ENCODE assay signal across 27 mouse cellular contexts in genomic region chr17:25786781-25787504, GRCm38 (mm10). TPM values are rescaled to one million over a fixed set of nuclear protein-coding genes. Genes with fewer than 3 reads are reported as not detected.
DNase-seq lines count a peak whose midpoint lies in the region; ATAC-seq and TF ChIP-seq lines count a peak whose summit lies in the region.
"Had no signal": no experiment of that assay in that cellular context is flagged by ENCODE, and none has a peak within 500 bp of the region (broad histone marks: within the 10 kb centered on the region; RNA-seq: fewer than 3 reads in every experiment).

No protein-coding gene starts in this region.

- H3K4me2 ChIP-seq in hindbrain, postnatal 0 days (ENCODE audit: low read depth, low read length), result no peak overlapping the region
- H3K4me2 ChIP-seq: embryonic facial prominence, embryonic 13.5 days; heart, embryonic 11.5 days; hindbrain, embryonic 15.5 days; intestine, embryonic 15.5 days had no signal

- H3K4me3 ChIP-seq in hindbrain, embryonic 10.5 days, result 0 out of 2 replicates have a peak overlapping the region, but pooled peaks have one; percentile 1
- H3K4me3 ChIP-seq in hindbrain, postnatal 0 days (ENCODE audit: low read length), result no peak overlapping the region
- peak overlapping the region; percentile 75; the same call in 1 of the 2 replicates for H3K4me3 ChIP-seq in embryonic facial prominence, embryonic 10.5 days
- H3K4me3 ChIP-seq in limb, embryonic 10.5 days, result 0 out of 2 replicates have a peak overlapping the region, but pooled peaks have one; percentile 6
- H3K4me3 ChIP-seq: embryonic facial prominence, embryonic 13.5 days; heart, adult 2 months; hindbrain, embryonic 15.5 days; intestine, embryonic 15.5 days had no signal

- peaks cover 53% of the 10 kb centered on the region for H3K4me1 ChIP-seq in hindbrain, embryonic 10.5 days (replicated peaks)
- peaks cover 9% of the 10 kb centered on the region for H3K4me1 ChIP-seq in hindbrain, postnatal 0 days (ENCODE audit: insufficient read depth, low read length)
- peaks cover 49% of the 10 kb centered on the region for H3K4me1 ChIP-seq in embryonic facial prominence, embryonic 10.5 days
- H3K4me1 ChIP-seq in limb, embryonic 10.5 days, result peaks cover 44% of the 10 kb centered on the region

- no peaks in the 10 kb centered on the region for H3K9me3 ChIP-seq in hindbrain, embryonic 10.5 days
- H3K9me3 ChIP-seq in hindbrain, postnatal 0 days (ENCODE audit: low read length), result no peaks in the 10 kb centered on the region
- H3K9me3 ChIP-seq in embryonic facial prominence, embryonic 10.5 days, result no peaks in the 10 kb centered on the region
- H3K9me3 ChIP-seq in limb, embryonic 10.5 days (replicated peaks), result no peaks in the 10 kb centered on the region
- H3K9me3 ChIP-seq: embryonic facial prominence, embryonic 13.5 days; hindbrain, embryonic 15.5 days; intestine, embryonic 15.5 days had no signal

- no peaks in the 10 kb centered on the region for H3K27me3 ChIP-seq in hindbrain, embryonic 10.5 days (ENCODE audit: insufficient read depth, poor library complexity, severe bottlenecking)
- no peaks in the 10 kb centered on the region for H3K27me3 ChIP-seq in hindbrain, postnatal 0 days (ENCODE audit: insufficient read depth, low read length)
- no peaks in the 10 kb centered on the region for H3K27me3 ChIP-seq in embryonic facial prominence, embryonic 10.5 days (replicated peaks; ENCODE audit: low read depth, poor library complexity, severe bottlenecking)
- no peaks in the 10 kb centered on the region for H3K27me3 ChIP-seq in limb, embryonic 10.5 days (ENCODE audit: low read depth, poor library complexity, severe bottlenecking)
- H3K27me3 ChIP-seq: embryonic facial prominence, embryonic 13.5 days; hindbrain, embryonic 15.5 days; intestine, embryonic 15.5 days had no signal

- 91% methylated on average over 9 of the region's 9 CpGs for WGBS in hindbrain, embryonic 10.5 days
- 94% methylated on average over 9 of the region's 9 CpGs for WGBS in hindbrain, postnatal 0 days
- 91% methylated on average over 9 of the region's 9 CpGs for WGBS in embryonic facial prominence, embryonic 10.5 days
- WGBS in limb, embryonic 10.5 days, result 93% methylated on average over 9 of the region's 9 CpGs

- peak; percentile 15 for DNase-seq in cerebellum, adult 8-10 months
- no peak for DNase-seq in cerebellum, postnatal 36 days
- DNase-seq in hindbrain, embryonic 10.5 days (ENCODE audit: low spot score), result no peak
- no peak for DNase-seq in hindbrain, postnatal 0 days (ENCODE audit: low spot score)
- DNase-seq in embryonic facial prominence, embryonic 10.5 days (ENCODE audit: low spot score), result no peak
- DNase-seq in limb, embryonic 10.5 days (ENCODE audit: low spot score), result no peak
- DNase-seq in spleen, postnatal 10 days (ENCODE audit: low spot score in 2 of 2), result no peak
- DNase-seq in embryo, embryonic 11 days, result no peak
- DNase-seq: adrenal gland, adult 2 months; adrenal gland, postnatal 25 days; cerebellum, adult 9-10 months; gastrocnemius, postnatal 25 days; kidney, adult 11 months; kidney, adult 8-10 months had no signal

- H3K9ac ChIP-seq in hindbrain, postnatal 0 days (replicated peaks; ENCODE audit: low read length), result no peak overlapping the region
- H3K9ac ChIP-seq: embryonic facial prominence, embryonic 13.5 days; hindbrain, embryonic 15.5 days; intestine, embryonic 15.5 days had no signal

- TF ChIP-seq CTCF in hindbrain, postnatal 0 days (IDR thresholded peaks at IDR 0.05; ENCODE audit: low read depth), result no peak

- no peak overlapping the region for H3K27ac ChIP-seq in hindbrain, embryonic 10.5 days
- H3K27ac ChIP-seq in hindbrain, postnatal 0 days, result no peak overlapping the region
- no peak overlapping the region for H3K27ac ChIP-seq in embryonic facial prominence, embryonic 10.5 days (replicated peaks)
- H3K27ac ChIP-seq in limb, embryonic 10.5 days, result no peak overlapping the region; the same call in 1 of the 2 replicates
- H3K27ac ChIP-seq: embryonic facial prominence, embryonic 13.5 days; heart, adult 2 months; intestine, embryonic 15.5 days had no signal

- ATAC-seq in hindbrain, postnatal 0 days, result no peak
- ATAC-seq: CD4-positive, CD25-positive, alpha-beta regulatory T cell, adult 4 months; forebrain, embryonic 14.5 days; intestine, embryonic 15.5 days had no signal

- H3K36me3 ChIP-seq in hindbrain, embryonic 10.5 days, result peaks cover 65% of the 10 kb centered on the region
- peaks cover 18% of the 10 kb centered on the region for H3K36me3 ChIP-seq in hindbrain, postnatal 0 days (ENCODE audit: insufficient read depth, low read length)
- peaks cover 61% of the 10 kb centered on the region for H3K36me3 ChIP-seq in embryonic facial prominence, embryonic 10.5 days (replicated peaks)
- peaks cover 55% of the 10 kb centered on the region for H3K36me3 ChIP-seq in limb, embryonic 10.5 days

RNA-seq across cellular contexts. Expression of gene Ccdc78, which starts 0.6 kb away (rescaled TPM):
- 0.95 and 1.2 TPM in 2 replicates for polyA plus RNA-seq in hindbrain, embryonic 10.5 days (2016; fragmentation: Nextera tagmentation; extraction: Ambion mirVana)
- total RNA-seq in hindbrain, postnatal 0 days (2014; rRNA removed), result 0.10 and 0.50 TPM in 2 replicates
- polyA plus RNA-seq in hindbrain, postnatal 0 days (2015; fragmentation: Nextera tagmentation; extraction: Ambion mirVana), result 1.0 and 1.2 TPM in 2 replicates
- polyA plus RNA-seq in embryonic facial prominence, embryonic 10.5 days (2016; fragmentation: Nextera tagmentation; extraction: Ambion mirVana), result 0.62 and 1.2 TPM in 2 replicates
- 0.44 and 0.50 TPM in 2 replicates for polyA plus RNA-seq in limb, embryonic 10.5 days (2016; fragmentation: Nextera tagmentation; extraction: Ambion mirVana)
- total RNA-seq: adrenal gland, adult 2 months; adrenal gland, postnatal 25 days; gastrocnemius, adult 8-10 months; gastrocnemius, postnatal 25 days; heart, adult 2 months; heart, postnatal 25 days; hematopoietic stem cell, adult 5-6 weeks had no signal
- polyA plus RNA-seq: heart, embryonic 14.5 days had no signal

RNA-seq across cellular contexts. Expression of gene Haghl, which starts 1.5 kb away (rescaled TPM):
- 68.1 and 88.5 TPM in 2 replicates for polyA plus RNA-seq in hindbrain, embryonic 10.5 days (2016; fragmentation: Nextera tagmentation; extraction: Ambion mirVana)
- total RNA-seq in hindbrain, postnatal 0 days (2014; rRNA removed), result 159 and 171 TPM in 2 replicates
- 219 and 225 TPM in 2 replicates for polyA plus RNA-seq in hindbrain, postnatal 0 days (2015; fragmentation: Nextera tagmentation; extraction: Ambion mirVana)
- polyA plus RNA-seq in embryonic facial prominence, embryonic 10.5 days (2016; fragmentation: Nextera tagmentation; extraction: Ambion mirVana), result 59.9 and 69.1 TPM in 2 replicates
- polyA plus RNA-seq in limb, embryonic 10.5 days (2016; fragmentation: Nextera tagmentation; extraction: Ambion mirVana), result 59.7 and 80.7 TPM in 2 replicates

RNA-seq across cellular contexts. Expression of gene Fam173a, which starts 5.8 kb away (rescaled TPM):
- polyA plus RNA-seq in hindbrain, embryonic 10.5 days (2016; fragmentation: Nextera tagmentation; extraction: Ambion mirVana), result 68.1 and 76.0 TPM in 2 replicates
- 80.6 and 101 TPM in 2 replicates for total RNA-seq in hindbrain, postnatal 0 days (2014; rRNA removed)
- polyA plus RNA-seq in hindbrain, postnatal 0 days (2015; fragmentation: Nextera tagmentation; extraction: Ambion mirVana), result 117 and 121 TPM in 2 replicates
- 62.3 and 67.8 TPM in 2 replicates for polyA plus RNA-seq in embryonic facial prominence, embryonic 10.5 days (2016; fragmentation: Nextera tagmentation; extraction: Ambion mirVana)
- 55.6 and 63.3 TPM in 2 replicates for polyA plus RNA-seq in limb, embryonic 10.5 days (2016; fragmentation: Nextera tagmentation; extraction: Ambion mirVana)

RNA-seq across cellular contexts. Expression of gene AC134908.4, which starts 8.5 kb away (rescaled TPM):
- polyA plus RNA-seq in hindbrain, embryonic 10.5 days (2016; fragmentation: Nextera tagmentation; extraction: Ambion mirVana), result 3.4 and 4.5 TPM in 2 replicates
- total RNA-seq in hindbrain, postnatal 0 days (2014; rRNA removed), result 0.31 TPM in 1 of 2 replicates, not detected in the other
- polyA plus RNA-seq in hindbrain, postnatal 0 days (2015; fragmentation: Nextera tagmentation; extraction: Ambion mirVana), result 2.0 and 3.9 TPM in 2 replicates
- polyA plus RNA-seq in embryonic facial prominence, embryonic 10.5 days (2016; fragmentation: Nextera tagmentation; extraction: Ambion mirVana), result 0.95 and 1.0 TPM in 2 replicates
- polyA plus RNA-seq in limb, embryonic 10.5 days (2016; fragmentation: Nextera tagmentation; extraction: Ambion mirVana), result 0.76 TPM in 1 of 2 replicates, not detected in the other
- total RNA-seq: adrenal gland, postnatal 25 days; gastrocnemius, postnatal 25 days; heart, adult 2 months; hematopoietic stem cell, adult 5-6 weeks had no signal
- polyA plus RNA-seq: adrenal gland, adult 2 months; C2C12; CD4-positive, CD25-positive, alpha-beta regulatory T cell, adult 4 months; embryonic facial prominence, embryonic 13.5 days; forebrain, embryonic 11.5 days; heart, adult 2 months; heart, embryonic 14.5 days; hindbrain, embryonic 15.5 days; intestine, embryonic 15.5 days had no signal

RNA-seq across cellular contexts. Expression of gene Metrn, which starts 10.0 kb away (rescaled TPM):
- polyA plus RNA-seq in hindbrain, embryonic 10.5 days (2016; fragmentation: Nextera tagmentation; extraction: Ambion mirVana), result 174 and 193 TPM in 2 replicates
- 500 and 557 TPM in 2 replicates for total RNA-seq in hindbrain, postnatal 0 days (2014; rRNA removed)
- 102 and 116 TPM in 2 replicates for polyA plus RNA-seq in hindbrain, postnatal 0 days (2015; fragmentation: Nextera tagmentation; extraction: Ambion mirVana)
- 118 and 137 TPM in 2 replicates for polyA plus RNA-seq in embryonic facial prominence, embryonic 10.5 days (2016; fragmentation: Nextera tagmentation; extraction: Ambion mirVana)
- 87.5 and 112 TPM in 2 replicates for polyA plus RNA-seq in limb, embryonic 10.5 days (2016; fragmentation: Nextera tagmentation; extraction: Ambion mirVana)
